Mouse (Mus musculus) CD4-positive naive resting alpha-beta T cell, adult 57 days (primary cell): Measurements from ENCODE around the gene Tsen54. TPM values are rescaled to one million over a fixed set of nuclear protein-coding genes. Genes with fewer than 3 reads are reported as not detected.

Experiments
- total RNA-seq: library from RNA; stranded (reverse); gene quantifications from one replicate; pipeline ENCODE4 v1.2.4, GENCODE M21; 2023

Tsen54 gene
- total RNA-seq = 18.7 TPM

DNA sequence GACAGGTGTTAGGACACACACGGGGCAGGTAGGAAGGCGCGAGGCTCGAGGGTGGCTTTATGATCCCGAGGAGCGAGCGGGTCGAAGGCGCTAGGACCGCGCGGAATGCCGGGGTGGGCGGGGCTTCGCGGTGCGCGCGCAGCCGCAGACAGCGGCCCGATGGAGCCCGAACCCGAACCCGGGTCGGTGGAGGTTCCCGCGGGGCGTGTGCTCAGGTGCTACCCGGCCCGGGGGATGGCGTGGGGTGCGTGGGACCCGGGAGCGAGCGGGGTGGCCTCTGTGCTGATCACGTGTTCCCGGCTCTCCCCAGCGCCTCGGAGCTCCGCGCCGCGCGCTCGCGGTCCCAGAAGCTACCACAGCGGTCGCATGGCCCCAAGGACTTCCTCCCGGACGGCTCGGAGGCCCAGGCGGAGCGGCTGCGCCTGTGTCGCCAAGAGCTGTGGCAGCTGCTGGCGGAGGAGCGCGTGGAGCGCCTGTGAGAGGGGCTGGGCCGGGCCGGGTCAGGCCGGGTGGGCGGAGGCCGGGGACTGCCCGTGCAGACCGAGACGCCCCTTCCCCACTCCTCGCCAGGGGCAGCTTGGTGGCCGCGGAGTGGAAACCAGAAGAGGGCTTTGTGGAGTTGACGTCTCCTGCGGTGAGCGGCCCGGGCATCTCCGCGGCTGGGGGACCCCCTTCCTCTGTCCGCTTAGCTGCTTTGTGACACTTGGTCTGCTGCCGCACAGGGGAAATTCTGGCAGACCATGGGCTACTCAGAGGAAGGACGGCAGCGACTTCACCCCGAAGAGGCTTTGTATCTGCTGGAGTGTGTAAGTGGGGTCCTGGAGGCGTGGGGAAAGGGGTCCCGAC is at the start of gene Tsen54:
Gene Tsen54, plus strand, starts transcription at position 120 of the 846 bp plus-strand sequence.

DNA sequence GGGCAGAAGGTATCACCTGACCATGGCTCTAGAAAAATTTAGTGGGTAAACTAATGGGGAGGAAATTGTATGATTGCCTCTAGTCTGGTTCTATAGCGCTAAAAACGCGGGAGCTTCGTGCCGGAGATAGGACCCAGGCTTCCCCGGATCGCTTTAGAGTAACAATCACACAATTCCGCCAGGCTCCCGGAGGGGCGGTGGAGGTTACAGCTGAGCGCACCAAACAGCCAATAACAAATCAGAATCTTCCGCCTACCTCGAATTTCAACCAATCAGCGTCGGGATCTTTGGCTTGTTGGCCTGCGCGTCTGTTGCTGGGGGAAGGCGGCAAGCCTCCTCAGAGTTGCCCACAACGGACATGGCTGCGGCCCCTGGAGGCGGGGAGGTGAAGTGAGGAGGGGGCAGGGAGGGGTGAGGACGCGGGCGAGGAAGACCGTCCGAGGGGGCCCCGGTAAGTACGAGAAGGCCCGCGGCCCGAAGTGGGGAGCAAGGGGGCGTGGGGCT is 49.4 kb upstream of the Tsen54 start, which contains the start of gene Tmem94:
Gene Tmem94, plus strand, starts transcription at position 331 of the 504 bp plus-strand sequence.

DNA sequence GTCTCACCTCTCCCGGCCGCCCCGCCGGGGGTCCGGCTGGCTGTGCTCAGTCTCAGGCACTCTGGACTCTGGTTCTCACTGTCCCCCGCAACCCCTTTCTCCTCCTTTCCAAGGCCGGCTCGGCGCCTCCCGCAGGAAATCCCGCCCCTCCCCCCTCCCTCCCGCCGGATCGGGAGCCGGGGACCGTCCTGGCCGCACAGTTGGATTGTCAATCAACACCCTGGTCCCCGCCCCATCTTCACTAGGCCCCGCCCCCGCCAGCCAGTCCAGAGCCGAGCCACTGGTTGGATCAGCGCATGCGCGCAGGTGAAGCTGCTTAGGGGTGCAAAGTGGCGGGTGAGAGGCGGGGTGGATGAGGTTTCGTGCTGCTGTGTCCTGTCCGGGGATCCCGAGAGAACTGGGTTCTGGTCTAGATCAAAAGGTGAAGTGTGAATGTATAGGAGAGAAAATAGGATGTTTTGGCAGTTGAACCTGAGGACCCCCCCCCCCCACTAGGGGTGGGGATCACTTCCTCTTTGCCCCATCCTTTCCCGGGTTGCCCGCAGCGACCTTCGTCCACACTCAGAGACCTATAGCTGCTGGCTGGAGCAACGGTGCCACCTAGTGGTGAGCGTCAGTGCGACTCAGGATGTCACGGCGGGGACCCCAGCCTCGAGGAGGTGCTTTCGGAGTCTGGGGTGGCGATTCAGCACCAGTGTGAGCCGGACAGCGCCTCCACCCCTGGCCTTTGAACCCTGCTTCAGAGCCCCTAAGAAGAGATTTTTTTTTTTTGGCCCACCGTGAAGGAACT is 822 bp upstream of the Tsen54 start, which contains the start of gene Caskin2:
Gene Caskin2, minus strand, starts transcription at position 133 of the 790 bp plus-strand sequence.

DNA sequence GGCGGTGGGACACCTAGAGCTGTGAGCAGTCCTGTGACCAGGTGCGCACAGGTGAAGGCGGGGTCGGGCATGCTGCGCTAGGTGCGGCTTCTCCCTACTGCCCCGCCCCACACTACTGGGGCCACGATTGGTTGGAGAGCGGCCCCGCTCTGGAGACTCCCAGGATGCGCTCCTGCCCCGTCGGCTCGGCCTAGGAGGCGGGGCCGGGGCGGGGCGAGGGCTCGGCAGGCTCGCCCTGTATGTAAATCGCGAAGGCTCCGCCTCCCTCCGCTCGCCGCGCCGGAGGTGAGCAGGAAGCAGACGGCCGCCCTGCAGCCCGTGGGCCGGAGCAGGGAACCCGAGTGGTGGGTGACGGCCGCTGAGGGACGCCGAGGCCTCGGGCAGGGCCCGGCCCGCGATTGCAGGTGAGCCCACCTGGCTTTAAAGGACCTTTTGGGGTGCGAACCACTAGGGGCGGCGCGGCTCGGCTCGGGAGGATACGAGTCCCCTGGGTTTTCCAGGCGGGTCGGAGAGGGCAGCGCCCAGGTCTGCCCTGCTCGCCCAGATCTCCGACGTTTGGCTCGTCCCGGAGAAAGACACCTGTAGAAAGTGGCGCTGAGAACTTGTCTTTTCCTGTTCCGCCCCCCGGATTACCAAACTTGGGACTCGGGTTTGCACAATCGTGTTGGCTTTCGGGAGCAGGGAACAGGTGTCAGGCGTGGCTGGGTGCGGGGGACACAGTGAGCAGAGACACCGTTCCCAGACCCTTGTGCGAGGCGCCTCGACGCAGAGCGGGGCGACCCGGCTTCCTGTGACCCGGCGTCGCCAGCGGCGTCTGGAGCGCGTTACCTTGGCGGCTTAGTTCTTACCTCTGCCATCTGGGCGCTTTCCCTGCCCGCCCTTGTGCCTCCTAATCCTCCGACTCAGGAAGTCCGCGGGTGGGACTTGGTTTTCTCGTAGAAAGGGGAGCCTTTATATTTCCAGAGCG is 9.5 kb downstream of the Tsen54 start, which contains the start of gene Llgl2:
Gene Llgl2, plus strand, starts transcription at position 276 of the 967 bp plus-strand sequence.

DNA sequence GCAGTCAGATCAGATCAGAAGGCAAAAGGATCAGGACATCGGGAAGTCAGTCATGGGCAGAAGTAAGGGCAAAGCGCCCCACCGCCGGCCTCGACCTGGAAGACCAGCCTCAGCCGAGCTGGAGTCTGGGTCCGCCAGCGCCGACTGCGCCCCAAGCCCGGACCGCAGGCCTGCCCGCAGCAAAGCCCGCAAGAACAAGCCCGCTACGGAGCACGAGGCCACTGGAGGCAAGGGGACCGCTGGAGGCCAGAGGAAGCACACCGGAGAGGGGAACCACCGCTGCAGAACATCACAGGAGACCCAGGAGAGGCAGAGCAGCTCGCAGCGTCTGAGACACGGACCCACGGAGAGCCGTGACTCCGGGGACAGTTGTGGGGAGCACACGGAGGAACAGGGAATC is 43.8 kb downstream of the Tsen54 start, which contains the start of gene Myo15b:
Gene Myo15b, plus strand, starts transcription at position 53 of the 400 bp plus-strand sequence.

Other genes with a start within 250 kb of the Tsen54 start
- 23.9 TPM for gene Mrps7, start 210.8 kb upstream of the Tsen54 start, total RNA-seq
- 117 TPM for gene Gga3, start 210.7 kb upstream of the Tsen54 start, total RNA-seq
- 79.5 TPM for gene Mif4gd, start 201.8 kb upstream of the Tsen54 start, total RNA-seq
- 49.7 TPM for gene Slc25a19, start 186.4 kb upstream of the Tsen54 start, total RNA-seq
- gene Grb2, start 106.1 kb upstream of the Tsen54 start, total RNA-seq = 156 TPM
- 71.8 TPM for gene Tmem94, start 49.3 kb upstream of the Tsen54 start, total RNA-seq
- gene Caskin2, start 1.1 kb upstream of the Tsen54 start, total RNA-seq = 2.3 TPM
- gene Llgl2, start 9.3 kb downstream of the Tsen54 start, total RNA-seq = 25.2 TPM
- gene Myo15b, start 43.7 kb downstream of the Tsen54 start, total RNA-seq = not detected
- not detected for gene Smim5, start 85.2 kb downstream of the Tsen54 start, total RNA-seq
- not detected for gene Smim6, start 97.3 kb downstream of the Tsen54 start, total RNA-seq
- gene Sap30bp, start 118.6 kb downstream of the Tsen54 start, total RNA-seq = 33.5 TPM
- 20.7 TPM for gene Recql5, start 118.8 kb downstream of the Tsen54 start, total RNA-seq
- 0.59 TPM for gene Itgb4, start 160.0 kb downstream of the Tsen54 start, total RNA-seq
- gene Galk1, start 198.0 kb downstream of the Tsen54 start, total RNA-seq = 15.2 TPM
- 1,631 TPM for gene H3f3b, start 213.2 kb downstream of the Tsen54 start, total RNA-seq
- 58.6 TPM for gene Unk, start 215.6 kb downstream of the Tsen54 start, total RNA-seq